Mouse (Mus musculus) neural tube, embryonic 12.5 days (tissue): ENCODE data around the gene Dnaja3. TPM values are rescaled to one million over a fixed set of nuclear protein-coding genes. Genes with fewer than 3 reads are reported as not detected.

ENCODE experiments used
- ATAC-seq: fragments of 200-750 bp; cut with Nextera tagmentation; 2 replicates; pipeline ENCODE4 v1.8.0; 2017; ENCODE audit warnings: low read depth, mild to moderate bottlenecking, moderate TSS enrichment, moderate library complexity; ENCODE audit not compliant: low FRiP score
- H3K27ac ChIP-seq: fragments of 300-500 bp; sonication (generic); 2 replicates; pipeline ENCODE4 v1.5.1; 2016
- H3K27me3 ChIP-seq: fragments of 300-500 bp; sonication (generic); replicated peaks from 2 replicates; pipeline ENCODE4 v1.6.1; 2016; ENCODE audit warnings: mild to moderate bottlenecking
- H3K36me3 ChIP-seq: fragments of 300-500 bp; sonication (generic); 2 replicates; pipeline ENCODE4 v1.6.1; 2016; ENCODE audit warnings: mild to moderate bottlenecking
- H3K4me1 ChIP-seq: fragments of 300-500 bp; sonication (generic); 2 replicates; pipeline ENCODE4 v1.6.1; 2016
- H3K4me2 ChIP-seq: fragments of 300-500 bp; sonication (generic); replicated peaks from 2 replicates; pipeline ENCODE4 v1.6.1; 2016; ENCODE audit warnings: mild to moderate bottlenecking
- H3K4me3 ChIP-seq: fragments of 300-500 bp; sonication (generic); 2 replicates; pipeline ENCODE4 v1.5.1; 2016
- H3K9ac ChIP-seq: fragments of 300-500 bp; sonication (generic); 2 replicates; pipeline ENCODE4 v1.6.1; 2016; ENCODE audit warnings: mild to moderate bottlenecking
- H3K9me3 ChIP-seq: fragments of 300-500 bp; sonication (generic); 2 replicates; pipeline ENCODE4 v1.6.1; 2016; ENCODE audit warnings: mild to moderate bottlenecking
- whole genome bisulfite sequencing: fragments of 180-500 bp; shearing (Covaris S2); methylation state at CpG from one replicate; pipeline ENCODE4 v1.1.7; 2016; 5-methylcytosine and 5-hydroxymethylcytosine counted together
- polyA plus RNA-seq: library from polyadenylated mRNA; unstranded; fragments of >200 nt; fragmentation: Nextera tagmentation; extraction: Ambion mirVana; gene quantifications from 2 replicates; pipeline ENCODE4 v1.2.1, GENCODE M21; 2016

Dnaja3 gene
- polyA plus RNA-seq, 1 experiment from 2014 or later = 51.5 TPM

DNA sequence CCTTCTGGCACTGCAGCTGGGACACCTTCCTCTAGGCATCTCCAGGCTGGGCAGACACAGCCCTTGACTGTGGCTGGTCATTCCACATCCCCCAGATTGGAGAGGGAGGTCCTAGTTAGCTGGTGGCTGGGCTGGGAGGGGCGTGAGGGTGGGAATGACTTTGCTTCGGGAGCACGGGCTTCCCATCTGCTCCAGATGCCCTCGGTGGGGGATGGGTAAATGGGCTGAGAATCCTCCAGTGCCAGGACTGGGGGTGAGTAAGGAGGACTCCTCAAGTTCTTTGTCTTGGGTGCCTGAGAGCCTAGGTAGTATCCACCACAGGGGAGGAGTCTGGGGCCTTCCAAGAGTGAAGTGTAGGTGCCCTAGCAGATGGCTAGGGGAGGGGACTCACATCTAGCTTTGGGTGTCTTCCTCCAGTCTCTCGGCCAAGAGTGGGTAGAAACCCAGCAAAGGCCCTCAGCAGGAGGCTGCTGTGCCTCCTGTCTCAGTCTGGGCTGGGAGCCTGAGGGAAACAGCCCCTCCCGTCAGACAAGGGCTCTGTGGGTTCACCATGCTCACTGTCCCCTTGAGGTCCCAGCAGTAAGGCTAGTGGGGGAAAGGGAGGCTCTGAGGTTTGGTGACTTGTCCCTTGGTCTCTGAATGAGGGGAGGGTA lies 40.8 kb upstream of the Dnaja3 start:
- Histone ChIP-seq H3K9ac (peak overlapping the region; percentile 33; the same call in 1 of the 2 replicates), H3K4me1 (peaks cover 86% of the 10 kb centered on the region), H3K9me3 (no peaks in the 10 kb centered on the region), H3K4me2 (peak overlapping the region; percentile 98), H3K27ac (peak overlapping the region; percentile 34; the same call in 1 of the 2 replicates), H3K4me3 (peak overlapping the region; percentile 11; the same call in 1 of the 2 replicates), H3K27me3 (no peaks in the 10 kb centered on the region), H3K36me3 (no peaks in the 10 kb centered on the region)
- ATAC-seq = no peak
- 9% methylated on average over 6 of the region's 6 CpGs for WGBS

DNA sequence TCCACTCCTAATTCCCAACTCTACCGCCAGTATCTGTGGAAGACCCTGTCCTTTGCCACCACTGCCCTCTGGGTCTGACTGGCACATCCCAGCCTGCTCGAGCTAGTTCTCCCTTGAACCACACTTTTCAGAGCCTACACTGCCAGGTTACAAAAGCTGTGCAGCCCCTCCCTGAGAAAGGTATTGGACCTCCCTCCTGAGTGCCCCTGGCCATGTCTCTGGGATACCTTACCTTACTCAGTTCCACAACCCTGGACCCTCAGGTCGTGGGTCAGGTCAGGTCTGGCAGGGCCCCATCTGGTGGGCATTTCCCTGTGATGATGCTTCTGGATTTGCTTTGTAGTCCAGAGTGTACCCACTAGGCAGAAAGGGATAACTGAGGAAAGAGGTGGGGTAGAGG lies 40.2 kb upstream of the Dnaja3 start:
- Histone ChIP-seq H3K9me3 (no peaks in the 10 kb centered on the region), H3K4me1 (peaks cover 92% of the 10 kb centered on the region), H3K4me3 (no peak overlapping the region), H3K27me3 (no peaks in the 10 kb centered on the region), H3K9ac (no peak overlapping the region), H3K36me3 (no peaks in the 10 kb centered on the region), H3K27ac (0 out of 2 replicates have a peak overlapping the region, but pooled peaks have one; percentile 12), H3K4me2 (peak overlapping the region; percentile 98; the same call in 1 of the 2 replicates)
- WGBS = 91% methylated on average over 3 of the region's 3 CpGs
- no peak for ATAC-seq

DNA sequence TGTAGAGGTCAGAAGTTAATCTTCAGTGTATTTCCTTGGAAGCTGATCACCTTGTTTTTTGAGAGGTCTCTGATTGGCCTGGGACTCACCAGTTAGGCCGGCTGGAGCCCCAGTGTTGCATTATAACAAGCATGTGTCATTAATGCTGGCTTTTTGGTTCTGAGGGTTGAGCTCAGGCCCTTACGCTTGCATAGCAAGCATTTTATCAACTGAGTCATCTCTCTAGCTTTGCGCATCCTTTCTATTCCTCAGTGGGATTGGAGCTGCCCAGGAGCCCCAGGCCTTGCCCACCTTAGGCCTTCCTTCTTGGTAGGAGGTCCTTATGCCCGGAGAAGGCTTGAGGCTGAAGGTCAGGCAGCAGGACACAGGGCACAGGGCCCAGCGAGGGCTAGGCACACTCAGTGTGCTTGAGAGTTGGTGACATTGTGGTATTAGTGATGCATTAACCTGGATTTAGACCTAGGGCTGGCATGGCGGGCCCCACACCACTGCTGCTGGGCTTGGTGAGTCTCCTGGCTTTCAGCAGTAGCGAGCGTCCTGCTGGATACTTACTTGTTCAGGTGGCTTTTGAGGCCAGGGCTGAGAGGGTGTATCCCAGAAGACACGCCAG lies 39.0 kb upstream of the Dnaja3 start:
- H3K9me3 ChIP-seq = no peaks in the 10 kb centered on the region
- H3K27ac ChIP-seq = no peak overlapping the region
- ATAC-seq = no peak
- no peak overlapping the region for H3K4me2 ChIP-seq
- peaks cover 98% of the 10 kb centered on the region for H3K4me1 ChIP-seq
- WGBS = 75% methylated on average over 9 of the region's 9 CpGs
- H3K9ac ChIP-seq = no peak overlapping the region
- H3K36me3 ChIP-seq = no peaks in the 10 kb centered on the region
- H3K27me3 ChIP-seq = no peaks in the 10 kb centered on the region
- H3K4me3 ChIP-seq = no peak overlapping the region

DNA sequence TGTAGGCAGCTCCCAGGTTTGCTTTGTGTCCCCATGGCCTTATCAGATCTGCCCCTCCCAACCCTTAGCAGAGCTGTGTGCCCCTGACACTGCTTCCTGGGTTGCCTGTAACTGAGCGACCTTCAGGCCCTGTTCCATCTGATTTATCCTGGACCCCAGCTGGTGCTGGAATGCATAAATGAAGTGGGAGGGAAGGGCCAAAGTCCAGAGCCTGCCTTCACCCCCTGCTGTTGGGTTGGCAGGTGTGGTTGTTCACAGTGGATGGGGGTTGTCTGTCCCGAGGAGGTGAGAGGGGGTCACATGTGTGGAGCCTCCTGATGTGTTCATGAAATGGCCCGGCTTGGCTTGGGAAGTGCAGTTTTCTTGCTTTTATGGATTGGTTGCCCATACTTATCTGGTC lies 37.6 kb upstream of the Dnaja3 start:
- peak overlapping the region; percentile 37; the same call in 1 of the 2 replicates for H3K27ac ChIP-seq
- ATAC-seq = no peak
- peak overlapping the region; percentile 34 for H3K4me2 ChIP-seq
- H3K27me3 ChIP-seq = no peaks in the 10 kb centered on the region
- no peaks in the 10 kb centered on the region for H3K9me3 ChIP-seq
- 6% methylated on average over 3 of the region's 3 CpGs for WGBS
- peak overlapping the region; percentile 44; the same call in 1 of the 2 replicates for H3K9ac ChIP-seq
- H3K36me3 ChIP-seq = no peaks in the 10 kb centered on the region
- peaks cover 97% of the 10 kb centered on the region for H3K4me1 ChIP-seq
- no peak overlapping the region for H3K4me3 ChIP-seq

DNA sequence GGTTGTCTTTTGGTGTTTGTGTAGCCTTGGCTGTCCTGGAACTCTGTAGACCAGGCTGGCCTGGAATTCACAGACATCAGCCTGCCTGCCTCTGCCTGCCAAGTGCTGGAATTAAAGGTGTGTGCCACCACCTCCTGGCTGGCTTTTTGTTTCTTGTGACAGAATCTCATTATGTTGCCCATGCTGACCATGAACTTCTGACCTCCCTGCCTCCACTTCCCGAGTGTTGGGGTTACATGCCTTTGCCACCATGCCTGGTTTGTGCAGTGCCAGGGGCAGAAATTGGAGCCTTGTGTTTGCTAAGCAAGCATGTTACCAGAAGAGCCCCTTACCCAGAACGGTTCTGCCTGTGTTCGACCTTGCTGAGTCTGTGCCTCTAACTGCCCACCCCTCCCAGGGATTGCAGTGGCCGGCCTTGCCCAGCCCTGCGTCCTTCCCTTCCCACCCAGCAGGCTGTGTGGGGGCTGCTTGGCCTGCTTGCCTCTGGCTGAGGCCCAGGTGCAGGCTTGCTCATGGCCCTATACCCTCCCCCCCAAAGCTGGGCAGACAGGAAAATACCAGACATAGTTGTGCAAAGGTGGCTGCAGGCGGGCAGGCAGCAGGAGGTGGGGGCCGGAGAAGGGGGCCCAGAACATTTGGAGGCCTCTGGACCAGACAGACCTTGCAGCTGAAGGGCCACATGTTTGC lies 36.9 kb upstream of the Dnaja3 start:
- no peaks in the 10 kb centered on the region for H3K9me3 ChIP-seq
- H3K4me1 ChIP-seq = peaks cover 95% of the 10 kb centered on the region
- H3K36me3 ChIP-seq = no peaks in the 10 kb centered on the region
- no peak for ATAC-seq
- peak overlapping the region; percentile 20; the same call in 1 of the 2 replicates for H3K27ac ChIP-seq
- peak overlapping the region; percentile 34 for H3K4me2 ChIP-seq
- H3K4me3 ChIP-seq = no peak overlapping the region
- WGBS = 31% methylated on average over 7 of the region's 7 CpGs
- H3K9ac ChIP-seq = peak overlapping the region; percentile 44
- no peaks in the 10 kb centered on the region for H3K27me3 ChIP-seq

DNA sequence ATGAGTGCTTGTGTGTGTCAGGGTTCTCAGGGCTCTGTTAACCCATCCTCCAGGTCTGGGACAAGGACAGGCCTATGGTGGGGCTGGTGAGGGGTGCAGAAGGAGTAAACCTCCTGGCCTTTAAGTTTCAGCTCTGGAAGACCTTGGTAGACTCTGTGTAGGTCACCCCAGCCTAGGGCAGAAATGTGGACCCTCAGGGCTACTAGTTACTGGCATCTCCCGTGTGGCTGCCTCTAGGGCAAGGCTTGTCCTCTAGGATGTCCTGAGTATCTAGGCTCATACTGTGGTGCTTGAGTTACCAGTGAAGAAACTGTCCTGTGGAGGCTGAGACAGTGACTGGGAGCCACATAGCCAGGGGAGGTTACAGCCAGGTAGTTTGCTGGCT lies 36.3 kb upstream of the Dnaja3 start:
- 65% methylated on average over 1 of the region's 1 CpGs for WGBS
- no peak for ATAC-seq

DNA sequence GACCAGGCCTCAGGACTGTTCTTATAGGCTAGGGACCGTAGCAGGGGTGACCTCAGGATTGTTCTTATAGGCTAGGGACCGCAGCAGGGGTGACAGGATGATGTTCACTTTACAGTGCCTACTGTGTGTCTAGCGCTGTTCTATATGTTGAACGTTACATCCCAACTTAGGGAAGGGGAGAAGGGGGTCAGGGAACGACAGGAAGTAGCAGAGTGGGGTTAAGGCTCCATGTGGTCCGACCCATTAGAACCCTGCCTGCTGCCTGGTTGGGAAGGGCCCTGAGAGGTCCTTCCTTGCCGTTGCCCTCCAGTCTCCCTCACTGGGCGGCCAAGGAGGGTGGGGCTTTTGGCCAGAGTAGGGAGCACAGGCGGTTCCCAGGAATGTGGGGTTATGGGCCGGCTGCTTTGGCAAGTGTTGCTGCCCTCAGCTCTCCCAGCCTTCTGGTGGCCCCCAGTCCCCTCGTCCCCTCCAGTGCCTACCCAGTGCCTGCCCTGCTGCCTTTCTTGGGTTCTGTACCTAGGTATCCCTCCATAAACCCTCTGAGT lies 35.4 kb upstream of the Dnaja3 start:
- Histone ChIP-seq H3K27me3 (no peaks in the 10 kb centered on the region), H3K9ac (no peak overlapping the region), H3K36me3 (peaks cover 9% of the 10 kb centered on the region), H3K9me3 (no peaks in the 10 kb centered on the region), H3K4me2 (no peak overlapping the region), H3K27ac (no peak overlapping the region), H3K4me3 (no peak overlapping the region), H3K4me1 (peaks cover 80% of the 10 kb centered on the region)
- no peak for ATAC-seq
- 72% methylated on average over 11 of the region's 11 CpGs for WGBS

More for the DNA sequence above, 36.3 kb upstream of the Dnaja3 start:
- 0 out of 2 replicates have a peak, but pooled peaks cover under 1% of the 10 kb centered on the region for H3K36me3 ChIP-seq
- no peak overlapping the region for H3K27ac ChIP-seq
- H3K4me1 ChIP-seq = peaks cover 89% of the 10 kb centered on the region
- peak overlapping the region; percentile 34 for H3K4me2 ChIP-seq
- no peaks in the 10 kb centered on the region for H3K27me3 ChIP-seq
- H3K9me3 ChIP-seq = no peaks in the 10 kb centered on the region
- H3K4me3 ChIP-seq = no peak overlapping the region
- no peak overlapping the region for H3K9ac ChIP-seq

DNA sequence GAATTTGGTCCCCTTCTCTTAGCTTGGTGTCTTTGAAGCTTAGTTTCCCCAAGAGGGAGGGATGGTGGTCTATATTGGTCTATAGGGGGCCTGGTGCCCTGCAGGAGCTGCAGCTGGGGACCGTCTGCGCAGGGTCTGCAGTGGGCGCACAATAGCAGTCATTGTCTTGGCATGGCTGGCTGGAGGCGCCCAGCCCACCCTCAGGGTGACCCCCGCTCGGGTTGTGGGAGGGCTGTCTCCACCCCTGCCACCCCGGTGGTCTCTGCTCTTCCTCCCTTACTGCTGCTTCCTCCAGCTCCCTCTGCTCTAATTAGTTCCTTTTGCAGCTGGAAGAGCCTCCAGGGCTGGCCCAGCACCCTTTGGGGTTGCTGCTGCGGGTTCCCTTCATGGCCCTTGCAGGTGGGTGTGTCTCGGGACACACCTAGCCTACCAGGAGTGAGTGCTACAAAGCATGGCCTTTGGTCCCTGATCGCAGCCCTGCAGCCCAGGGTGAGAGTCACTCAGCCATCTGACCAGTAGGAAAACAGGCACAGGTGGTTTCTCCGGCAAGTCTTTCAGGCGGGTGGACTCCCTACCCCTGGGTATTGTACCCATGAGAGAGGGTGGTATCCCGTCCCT lies 34.2 kb upstream of the Dnaja3 start:
- no peak overlapping the region for H3K4me3 ChIP-seq
- H3K9me3 ChIP-seq = no peaks in the 10 kb centered on the region
- peaks cover 21% of the 10 kb centered on the region for H3K36me3 ChIP-seq
- H3K27me3 ChIP-seq = no peaks in the 10 kb centered on the region
- H3K9ac ChIP-seq = no peak overlapping the region
- peak; percentile 34 for ATAC-seq
- peak overlapping the region; percentile 35 for H3K4me2 ChIP-seq
- H3K4me1 ChIP-seq = peaks cover 68% of the 10 kb centered on the region
- no peak overlapping the region for H3K27ac ChIP-seq
- WGBS = 40% methylated on average over 13 of the region's 13 CpGs

DNA sequence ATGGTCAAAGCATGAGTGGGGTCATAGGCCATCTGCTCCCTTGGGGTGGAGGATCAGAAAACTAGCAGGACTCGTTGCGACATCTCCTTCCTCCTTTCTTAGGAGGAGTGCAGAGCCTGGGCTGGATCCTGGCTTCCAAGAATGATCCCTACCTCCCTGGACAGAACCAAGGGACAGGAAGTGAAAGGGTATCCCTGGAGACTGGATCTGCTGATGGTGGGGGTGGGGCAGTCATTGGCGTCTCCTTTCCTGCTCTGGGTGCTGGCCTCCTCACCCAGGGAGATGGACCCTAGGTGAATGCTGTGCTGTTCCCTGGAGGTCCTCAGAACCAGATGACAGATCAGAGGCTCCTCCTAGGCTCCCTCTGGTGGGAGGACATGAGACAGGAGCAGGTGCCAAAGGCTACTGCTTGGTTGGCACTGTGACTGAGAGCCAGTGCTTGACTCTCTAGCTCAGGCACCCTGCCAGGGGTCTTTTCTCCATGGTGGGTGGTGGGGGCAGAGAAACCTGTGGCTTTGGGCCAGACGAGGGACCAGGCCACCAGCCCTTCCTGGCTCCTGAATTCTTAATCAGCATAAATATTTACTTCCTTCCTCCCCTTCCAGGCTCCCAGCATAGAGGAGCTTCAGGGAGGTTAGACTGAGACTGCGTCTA lies 33.2 kb upstream of the Dnaja3 start:
- H3K27ac ChIP-seq = no peak overlapping the region
- H3K4me1 ChIP-seq = peaks cover 59% of the 10 kb centered on the region
- no peaks in the 10 kb centered on the region for H3K27me3 ChIP-seq
- peaks cover 29% of the 10 kb centered on the region for H3K36me3 ChIP-seq
- WGBS = 41% methylated on average over 5 of the region's 5 CpGs
- no peak overlapping the region for H3K4me3 ChIP-seq
- H3K9me3 ChIP-seq = no peaks in the 10 kb centered on the region
- ATAC-seq = no peak
- H3K9ac ChIP-seq = no peak overlapping the region
- H3K4me2 ChIP-seq = 0 out of 2 replicates have a peak overlapping the region, but pooled peaks have one; percentile 2

DNA sequence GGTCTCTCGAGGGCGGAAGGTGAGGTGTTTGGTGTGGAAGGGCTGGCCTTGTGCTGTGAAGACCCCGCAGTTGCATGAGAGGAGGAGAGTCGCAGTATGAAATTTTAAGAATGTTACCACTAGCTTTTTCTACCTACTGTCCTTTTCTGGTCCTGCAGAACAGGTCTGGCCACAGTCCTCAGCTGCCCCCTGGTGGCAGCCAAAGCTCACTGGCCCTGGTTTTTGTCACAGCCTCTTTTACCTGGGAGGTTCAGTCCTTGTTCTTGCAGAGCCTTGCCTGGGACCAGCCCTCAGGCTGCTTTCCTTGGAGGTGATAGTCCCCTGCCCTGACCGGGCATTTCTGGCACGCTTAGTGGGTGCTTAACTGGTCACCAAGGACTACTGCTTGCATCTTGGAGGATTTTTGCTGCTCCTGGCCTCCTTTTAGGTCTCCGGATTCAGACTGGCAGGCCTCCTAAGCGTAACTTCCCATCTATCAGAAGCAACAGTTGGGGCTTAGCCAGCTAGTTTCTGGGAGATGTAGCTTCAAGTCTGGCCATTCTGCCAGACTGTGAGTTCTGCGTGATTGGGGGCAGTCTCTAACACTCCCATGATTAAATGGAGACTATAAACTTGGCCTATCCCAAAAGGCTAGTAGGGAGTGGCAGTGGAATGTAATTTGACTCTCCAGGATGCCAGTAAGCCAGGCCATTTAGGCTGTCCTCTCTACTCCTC lies 31.8 kb upstream of the Dnaja3 start:
- no peak overlapping the region for H3K4me2 ChIP-seq
- no peaks in the 10 kb centered on the region for H3K9me3 ChIP-seq
- H3K27ac ChIP-seq = no peak overlapping the region
- no peak overlapping the region for H3K4me3 ChIP-seq
- peaks cover 46% of the 10 kb centered on the region for H3K4me1 ChIP-seq
- H3K36me3 ChIP-seq = peaks cover 40% of the 10 kb centered on the region
- peak; percentile 18; the same call in 1 of the 2 replicates for ATAC-seq
- H3K9ac ChIP-seq = no peak overlapping the region
- WGBS = 53% methylated on average over 9 of the region's 9 CpGs
- H3K27me3 ChIP-seq = no peaks in the 10 kb centered on the region

DNA sequence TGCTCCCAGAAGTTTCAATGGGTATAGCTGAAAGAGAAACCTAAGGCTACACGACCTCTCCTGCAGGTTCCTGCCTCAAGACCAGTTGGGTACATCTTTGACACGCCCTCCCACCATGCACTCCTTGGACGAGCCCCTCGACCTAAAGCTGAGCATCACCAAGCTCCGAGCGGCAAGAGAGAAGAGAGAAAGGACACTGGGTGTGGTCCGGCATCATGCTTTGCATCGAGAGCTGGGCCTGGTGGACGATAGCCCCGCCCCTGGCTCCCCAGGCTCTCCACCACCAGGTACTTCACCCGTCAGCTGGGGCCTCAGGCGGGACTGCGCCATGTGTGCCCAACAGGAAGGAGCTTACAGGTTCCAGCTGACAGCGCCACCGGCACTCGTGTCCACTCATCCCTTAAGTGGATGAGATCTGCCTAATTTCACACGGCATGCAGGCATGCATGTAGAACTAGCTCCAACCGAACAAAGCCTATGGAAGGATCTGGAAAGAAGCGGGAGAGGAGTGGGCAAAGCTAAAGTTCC lies 31.2 kb upstream of the Dnaja3 start:
- ATAC-seq = no peak
- Histone ChIP-seq H3K36me3 (peaks cover 46% of the 10 kb centered on the region), H3K27ac (no peak overlapping the region), H3K9ac (no peak overlapping the region), H3K9me3 (no peaks in the 10 kb centered on the region), H3K4me3 (no peak overlapping the region), H3K4me1 (peaks cover 40% of the 10 kb centered on the region), H3K27me3 (no peaks in the 10 kb centered on the region), H3K4me2 (no peak overlapping the region)
- WGBS = 84% methylated on average over 19 of the region's 19 CpGs
